Mouse (Mus musculus) testis, postnatal 14 days (tissue): ENCODE data around the gene Gtpbp1.

Source experiments
- DNase-seq: peaks from one replicate; pipeline ENCODE4 v3.0.0; 2021; ENCODE audit warnings: low spot score

Gene Gtpbp1

DNA sequence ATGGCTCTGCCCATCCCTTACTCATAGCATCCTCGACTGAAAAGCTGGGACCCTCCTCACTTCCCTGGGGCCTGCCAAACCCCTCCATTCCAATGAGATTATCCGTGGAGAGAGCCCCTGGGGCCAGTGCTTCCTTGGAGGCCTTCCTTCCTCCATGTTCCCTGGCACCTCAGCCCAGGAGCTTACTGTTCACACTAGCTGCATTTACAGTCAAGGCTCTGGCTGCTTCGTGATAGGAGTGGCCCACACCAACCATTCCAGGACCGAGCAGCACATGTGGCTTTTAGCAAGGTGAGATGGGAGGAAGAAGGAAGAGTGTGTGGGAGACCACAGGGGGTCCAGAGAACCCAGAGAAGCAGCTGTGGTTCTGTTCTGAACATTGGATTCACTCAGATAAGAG is 63.2 kb downstream of the Gtpbp1 start:
- DNase-seq: no peak

DNA sequence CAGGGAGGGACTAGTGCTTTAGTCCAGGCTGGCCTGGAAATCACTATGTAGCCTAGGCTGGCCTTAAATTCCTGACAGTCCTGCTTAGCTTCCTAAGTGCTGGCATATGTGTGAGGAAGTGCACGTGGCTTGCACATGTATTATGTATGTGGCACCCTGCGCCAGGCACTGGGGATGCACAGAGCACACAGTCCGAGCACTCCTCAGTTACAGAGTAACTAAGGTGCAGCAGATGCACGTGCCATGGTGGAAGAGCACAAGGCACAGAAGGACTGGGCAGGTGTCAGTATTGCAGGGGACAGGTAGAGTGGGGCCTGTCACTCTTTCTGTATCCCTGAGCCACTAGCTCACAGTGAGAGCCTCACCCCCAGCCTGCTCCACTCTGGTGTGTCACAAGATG is 64.5 kb downstream of the Gtpbp1 start:
- DNase-seq: no peak

DNA sequence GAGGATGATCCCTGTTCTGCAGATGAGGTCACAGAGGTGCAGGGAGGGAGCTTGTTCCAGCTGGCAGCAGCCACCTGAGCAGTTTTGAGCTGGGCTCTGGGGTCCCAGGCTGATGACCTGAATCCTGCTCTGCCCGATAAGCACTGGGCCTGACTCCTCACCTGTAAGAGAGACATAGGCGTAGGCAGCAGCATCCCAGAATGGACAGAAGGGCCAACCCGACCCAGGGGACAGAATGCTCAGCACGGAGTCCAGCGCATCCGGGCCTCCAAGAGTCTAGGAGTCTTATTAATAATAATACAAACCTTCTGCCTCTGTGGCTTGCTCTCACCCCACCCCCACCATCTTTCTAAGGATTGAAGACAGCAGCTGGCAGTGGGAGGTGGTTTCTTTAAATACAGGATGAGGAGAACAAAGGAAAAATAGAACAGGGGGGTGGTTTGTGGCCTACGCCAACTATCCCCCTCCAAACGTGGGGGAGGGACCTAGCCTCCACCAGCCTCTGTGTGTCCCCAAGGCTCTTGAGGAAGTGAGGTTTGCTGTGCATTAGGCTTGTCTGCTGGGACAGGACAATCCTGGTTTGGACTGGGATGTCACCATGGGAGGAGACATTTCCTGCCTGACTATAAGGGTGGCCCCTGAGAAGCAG is 65.5 kb downstream of the Gtpbp1 start:
- DNase-seq: no peak

DNA sequence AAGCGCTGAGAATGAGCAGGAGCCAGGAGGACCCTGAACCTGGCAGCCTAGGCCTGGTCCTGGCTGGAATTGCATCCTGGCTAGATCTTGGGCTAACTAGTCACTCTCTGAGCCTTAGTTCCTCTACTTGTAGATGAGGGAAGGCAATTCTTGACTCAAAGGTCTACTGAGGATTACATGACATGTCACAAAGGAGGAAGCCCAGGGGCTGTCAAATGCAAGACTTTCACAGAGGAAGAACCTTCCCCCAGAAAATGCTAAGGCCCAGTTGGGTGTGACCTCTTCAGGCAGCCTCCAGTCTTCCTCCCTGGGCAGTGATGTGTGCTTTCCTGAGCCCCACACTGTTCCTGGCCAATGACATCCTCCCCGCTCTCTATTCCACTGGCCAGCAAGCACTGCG is 66.5 kb downstream of the Gtpbp1 start:
- no peak for DNase-seq

DNA sequence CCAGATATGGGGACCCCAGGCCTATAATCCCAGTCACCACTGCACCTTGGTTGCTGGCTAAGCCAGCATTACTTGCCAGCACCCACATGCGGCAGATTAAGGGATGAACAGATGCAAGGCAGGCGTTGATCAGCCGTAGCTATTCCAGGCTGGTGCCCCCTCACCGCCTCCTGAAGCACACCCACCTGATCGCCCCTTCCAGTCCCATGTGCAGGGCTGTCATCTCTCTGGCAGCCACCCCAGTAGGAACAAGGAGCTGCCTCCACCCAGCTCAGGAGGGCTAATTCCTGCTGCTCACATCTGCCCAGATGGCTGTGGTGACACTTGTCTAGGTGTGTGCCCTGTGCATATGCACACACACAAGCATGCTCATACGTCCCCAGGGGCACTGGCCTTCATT is 70.3 kb downstream of the Gtpbp1 start:
- DNase-seq: no peak

DNA sequence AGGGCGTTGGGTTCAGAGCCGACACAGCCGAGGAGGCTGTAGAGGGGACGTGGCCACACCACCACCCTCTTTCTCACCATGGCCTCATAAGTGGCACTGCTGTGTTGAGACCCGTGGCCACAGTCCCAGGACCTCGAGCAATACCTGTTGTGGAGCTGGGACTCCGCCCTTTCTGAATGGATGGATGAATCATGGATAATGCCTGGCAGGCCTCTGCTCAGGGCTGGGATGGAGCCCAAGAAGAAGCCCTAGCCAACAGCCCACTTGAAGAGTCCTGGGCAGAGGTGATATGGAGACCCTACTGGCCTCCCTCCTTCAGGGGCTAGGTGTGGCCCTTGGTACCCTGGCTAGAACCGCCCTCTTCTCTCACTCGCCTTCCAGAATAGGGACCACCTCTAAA is 72.4 kb downstream of the Gtpbp1 start:
- DNase-seq: no peak

DNA sequence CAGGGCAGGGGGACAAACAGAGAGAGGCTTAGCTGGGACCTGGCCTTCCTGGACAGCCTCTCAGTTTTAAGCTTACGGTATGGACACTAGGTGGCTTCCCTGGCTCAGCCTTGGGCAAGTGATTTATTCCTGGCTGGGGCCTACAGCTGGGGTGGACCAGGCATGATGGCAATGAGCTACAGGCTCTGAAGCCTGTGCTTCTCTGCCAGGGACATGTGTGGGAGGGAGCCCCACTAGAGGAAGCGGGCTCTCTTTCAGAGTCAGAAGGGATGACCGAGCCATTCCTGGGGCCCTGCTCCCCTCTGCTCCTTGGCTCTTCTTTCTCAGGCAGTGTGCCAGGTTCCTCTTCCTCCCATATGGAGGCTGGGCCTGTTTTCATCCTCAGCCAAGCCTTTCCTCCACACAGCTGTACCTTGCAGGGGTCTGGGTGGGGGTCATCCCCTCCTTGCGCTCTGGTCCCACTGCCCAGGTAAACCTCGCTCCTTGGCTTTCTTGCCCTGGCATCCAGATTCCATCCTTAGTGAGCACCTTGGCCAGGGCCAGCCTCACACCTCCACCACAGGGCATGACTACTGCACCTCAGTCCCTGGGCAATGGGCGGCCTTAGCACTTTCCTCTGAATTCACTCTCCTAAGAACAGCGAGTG is 73.1 kb downstream of the Gtpbp1 start:
- no peak for DNase-seq

DNA sequence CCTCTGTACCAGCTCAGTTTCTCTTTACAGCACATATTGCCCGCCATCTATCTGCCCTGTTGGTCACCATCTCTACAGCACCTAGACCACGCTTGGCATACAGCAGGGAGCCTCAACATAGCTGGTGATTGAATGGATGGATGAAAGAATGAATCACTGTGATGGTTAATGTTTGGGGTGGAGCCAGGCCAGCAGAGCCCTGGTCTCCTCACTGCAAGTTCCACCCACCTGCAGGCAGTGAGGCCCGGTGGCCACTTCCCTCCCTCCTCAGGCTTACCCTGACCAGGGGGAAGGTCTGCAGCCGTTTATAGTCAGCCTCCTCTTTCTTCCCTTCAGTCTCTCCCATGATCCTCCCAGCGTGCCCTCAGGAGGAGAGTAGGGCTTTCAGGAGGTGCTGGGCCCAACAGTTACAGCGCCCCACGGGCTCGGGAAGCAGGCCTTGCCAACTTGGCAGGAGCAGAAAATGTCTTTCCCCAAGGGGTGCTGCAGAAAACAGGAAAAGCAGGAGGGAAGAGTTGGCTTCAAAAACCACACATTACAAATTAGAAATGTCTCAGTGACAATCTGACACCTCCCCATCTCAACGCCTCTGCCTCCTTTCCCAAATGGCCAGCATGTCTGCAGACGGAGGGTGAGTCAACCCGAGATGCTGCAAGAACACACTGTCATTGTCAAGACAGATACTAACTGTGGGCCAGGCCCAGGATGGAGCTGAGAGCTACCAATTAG is 74.1 kb downstream of the Gtpbp1 start:
- DNase-seq: no peak

DNA sequence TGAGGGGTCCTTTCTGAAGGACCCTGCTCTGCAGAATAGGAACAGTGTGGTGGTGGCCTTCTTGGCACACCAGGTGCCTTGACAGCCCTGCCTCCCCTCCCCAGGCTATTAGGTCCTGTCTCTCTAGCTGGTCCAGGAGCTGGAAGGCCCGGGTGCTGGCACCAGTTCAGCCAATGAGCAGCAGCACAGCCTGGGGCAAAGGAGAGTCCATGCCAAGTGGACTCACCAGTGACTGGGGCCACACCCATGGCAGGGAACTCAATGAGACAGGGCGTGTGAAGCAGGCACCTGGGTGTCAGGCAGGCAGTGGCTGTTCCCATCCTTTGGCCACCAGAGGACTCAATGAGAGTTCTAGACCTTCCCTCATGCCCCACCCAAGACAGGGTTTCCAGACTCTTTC is 74.7 kb downstream of the Gtpbp1 start:
- peak; percentile 39 for DNase-seq

DNA sequence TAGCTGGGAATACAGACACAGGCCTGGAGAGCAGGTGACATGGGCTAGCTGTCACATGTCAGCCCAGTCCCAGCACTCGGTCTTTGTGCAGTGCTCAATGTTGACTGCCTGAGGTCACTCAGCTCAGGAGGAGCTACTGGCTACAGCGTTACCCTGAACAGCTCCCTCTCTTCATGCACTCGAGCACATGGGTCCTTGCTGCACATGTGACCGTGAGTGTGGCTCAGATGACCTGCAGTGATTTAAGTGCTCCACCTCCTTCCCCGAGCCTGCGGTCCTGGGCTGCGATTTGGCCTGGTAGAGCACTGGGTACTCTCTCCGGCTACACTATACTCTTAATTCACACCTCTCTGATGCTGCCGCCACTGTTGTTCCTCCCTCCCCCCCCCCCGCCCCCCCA is 75.5 kb downstream of the Gtpbp1 start:
- DNase-seq: no peak

DNA sequence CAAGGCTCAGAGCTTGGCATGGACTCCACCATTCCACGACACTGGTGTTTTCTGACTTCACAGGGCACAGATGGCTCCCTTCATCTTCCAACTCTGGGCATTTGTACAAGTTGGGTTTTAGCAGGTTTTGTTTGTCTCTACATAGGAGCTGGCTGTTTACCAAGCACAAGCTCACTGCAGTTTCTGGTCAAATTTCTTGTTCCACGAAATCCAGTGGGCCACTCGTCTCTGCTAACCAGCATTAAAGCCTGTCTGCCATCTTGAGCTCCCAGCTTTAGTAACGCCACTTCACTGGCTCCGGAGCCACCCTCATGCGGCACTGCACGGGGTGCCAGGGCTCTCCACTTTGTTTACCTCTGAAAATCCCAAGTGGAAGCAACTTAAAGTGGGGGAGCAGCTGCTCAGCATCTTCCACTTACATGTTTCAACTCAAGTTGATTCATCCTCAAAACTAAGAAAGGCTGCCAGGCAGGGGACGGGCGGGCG is 76.0 kb downstream of the Gtpbp1 start:
- no peak for DNase-seq

DNA sequence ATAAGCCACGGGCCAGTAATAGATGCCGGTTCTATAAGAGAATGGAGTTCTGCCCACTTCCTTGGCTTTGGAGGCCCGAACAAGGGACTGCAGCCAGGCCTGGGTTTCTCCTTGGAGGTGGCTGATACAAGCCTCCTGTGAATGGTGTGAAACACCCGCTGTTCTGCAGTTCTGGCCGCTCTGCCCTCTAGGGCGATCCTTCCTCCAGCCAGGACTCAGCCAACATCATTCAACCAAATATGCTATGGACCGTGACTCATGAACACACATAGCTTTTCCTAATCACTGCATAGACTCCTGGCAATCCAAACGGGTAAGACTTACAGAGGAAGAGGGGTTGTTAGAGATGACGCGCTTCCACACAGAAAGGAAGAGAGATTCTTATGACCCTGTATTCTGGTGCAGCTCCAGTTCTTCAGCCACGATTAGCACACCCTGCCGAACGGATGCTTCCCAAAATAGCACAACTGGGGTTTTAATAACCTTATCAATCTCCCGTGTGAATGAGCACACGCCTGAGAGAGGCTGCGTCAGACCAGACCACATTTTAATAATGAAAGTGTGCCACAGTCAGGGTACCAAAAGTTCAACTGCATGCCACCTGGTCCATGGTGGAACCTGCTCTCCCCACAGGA is 76.8 kb downstream of the Gtpbp1 start:
- DNase-seq: no peak

DNA sequence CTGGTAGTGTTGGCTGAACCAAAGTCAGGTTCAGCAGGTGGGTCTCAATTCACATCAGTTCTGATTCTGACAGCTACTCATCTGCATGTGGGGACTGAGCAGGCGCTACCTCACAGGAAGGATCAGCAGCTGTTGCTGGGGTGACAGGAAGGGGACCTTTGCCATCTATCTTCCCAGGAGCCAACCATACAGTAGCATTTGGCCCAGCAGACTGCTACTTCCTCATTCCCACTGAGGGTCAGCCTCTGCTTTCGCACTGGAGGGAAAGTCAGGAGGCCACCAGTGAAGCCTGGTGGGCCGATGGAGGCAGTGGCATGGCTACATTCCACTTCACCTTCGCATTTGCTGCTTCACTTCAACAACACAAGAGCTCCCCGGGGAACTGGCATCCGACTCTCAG is 77.7 kb downstream of the Gtpbp1 start:
- no peak for DNase-seq

DNA sequence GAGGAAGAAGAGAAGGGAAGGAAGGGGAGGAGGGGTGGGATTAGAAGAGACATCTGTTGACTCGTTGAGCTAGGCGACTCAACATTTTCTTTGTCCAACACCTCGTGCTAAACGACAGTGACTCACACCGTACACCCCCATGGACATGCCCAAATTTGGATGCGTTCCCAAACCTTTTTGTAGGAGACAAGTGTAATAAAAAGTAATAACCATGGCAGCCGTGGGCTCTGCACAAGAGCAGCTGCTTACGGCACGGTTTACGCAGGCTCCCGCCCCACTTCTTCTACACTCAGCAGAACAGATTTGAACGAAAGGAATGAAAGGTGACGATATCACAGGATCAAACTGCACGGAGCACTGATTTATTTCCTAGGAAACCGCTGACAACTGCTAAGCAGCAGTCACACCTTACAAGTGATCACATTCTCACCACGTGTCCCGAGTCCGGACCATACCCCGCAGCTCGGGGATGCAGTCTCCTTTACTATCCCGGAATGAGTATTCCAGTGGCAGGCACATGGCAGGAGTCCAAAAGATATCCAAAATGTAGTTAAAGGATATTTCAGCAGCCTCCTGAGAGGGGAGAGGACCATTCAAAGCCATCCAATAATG is 80.1 kb downstream of the Gtpbp1 start:
- no peak for DNase-seq
